Mouse (Mus musculus) intestine, postnatal 0 days (tissue): ENCODE results near the gene Epha4. TPM values are rescaled to one million over a fixed set of nuclear protein-coding genes. Genes with fewer than 3 reads are reported as not detected.

ENCODE experiments used
- ATAC-seq: fragments of 200-750 bp; cut with Nextera tagmentation; 2 replicates; pipeline ENCODE4 v1.8.0; 2017; ENCODE audit warnings: mild to moderate bottlenecking, moderate TSS enrichment, moderate library complexity
- H3K27ac ChIP-seq: fragments of 300-500 bp; sonication (generic); 2 replicates; pipeline ENCODE4 v1.5.1; 2014; ENCODE audit warnings: mild to moderate bottlenecking, low read depth, low read length, moderate library complexity
- H3K27me3 ChIP-seq: fragments of 300-500 bp; sonication (generic); replicated peaks from 2 replicates; pipeline ENCODE4 v1.6.1; 2014; ENCODE audit warnings: low read length, mixed read lengths; ENCODE audit not compliant: control insufficient read depth, insufficient read depth
- H3K36me3 ChIP-seq: fragments of 300-500 bp; sonication (generic); 2 replicates; pipeline ENCODE4 v1.6.1; 2014; ENCODE audit warnings: mild to moderate bottlenecking, moderate library complexity; ENCODE audit not compliant: control insufficient read depth, insufficient read depth
- H3K4me1 ChIP-seq: fragments of 300-500 bp; sonication (generic); replicated peaks from 2 replicates; pipeline ENCODE4 v1.6.1; 2014; ENCODE audit warnings: antibody characterized with exemption, low read length, mixed read lengths; ENCODE audit not compliant: control insufficient read depth, insufficient read depth
- H3K4me2 ChIP-seq: fragments of 300-500 bp; sonication (generic); replicated peaks from 2 replicates; pipeline ENCODE4 v1.6.1; 2014; ENCODE audit warnings: low read depth, mild to moderate bottlenecking, moderate library complexity
- H3K4me3 ChIP-seq: fragments of 300-500 bp; sonication (generic); 2 replicates; pipeline ENCODE4 v1.5.1; 2014; ENCODE audit warnings: low read depth, low read length
- H3K9ac ChIP-seq: fragments of 300-500 bp; sonication (generic); 2 replicates; pipeline ENCODE4 v1.6.1; 2014; ENCODE audit warnings: mild to moderate bottlenecking, low read depth, low read length
- H3K9me3 ChIP-seq: fragments of 300-500 bp; sonication (generic); 2 replicates; pipeline ENCODE4 v1.6.1; 2016; ENCODE audit warnings: mixed run types; ENCODE audit not compliant: control insufficient read depth
- CTCF ChIP-seq: sonication (generic); IDR thresholded peaks from 2 replicates; pipeline ENCODE4 v1.5.1; 2016; ENCODE audit warnings: low read depth, mild to moderate bottlenecking, control low read depth, antibody characterized with exemption, moderate library complexity
- WGBS: fragments of 180-500 bp; shearing (Covaris S2); extraction: QIAGEN DNeasy Blood & Tissue Kit; methylation state at CpG from one replicate; pipeline ENCODE4 v1.1.7; 2014; 5-methylcytosine and 5-hydroxymethylcytosine counted together
- polyA plus RNA-seq: library from polyadenylated mRNA; unstranded; fragments of >200 nt; fragmentation: Nextera tagmentation; extraction: Ambion mirVana; gene quantifications from 2 replicates; pipeline ENCODE4 v1.2.1, GENCODE M21; 2015

The Epha4 gene
- polyA plus RNA-seq, 1 experiment from 2014 or later: 1.5 TPM

GRCm38 (mm10) chr1:77539945-77540344 is 25.1 kb upstream of the Epha4 start:
- 89% methylated on average over 12 of the region's 12 CpGs for WGBS

DNA sequence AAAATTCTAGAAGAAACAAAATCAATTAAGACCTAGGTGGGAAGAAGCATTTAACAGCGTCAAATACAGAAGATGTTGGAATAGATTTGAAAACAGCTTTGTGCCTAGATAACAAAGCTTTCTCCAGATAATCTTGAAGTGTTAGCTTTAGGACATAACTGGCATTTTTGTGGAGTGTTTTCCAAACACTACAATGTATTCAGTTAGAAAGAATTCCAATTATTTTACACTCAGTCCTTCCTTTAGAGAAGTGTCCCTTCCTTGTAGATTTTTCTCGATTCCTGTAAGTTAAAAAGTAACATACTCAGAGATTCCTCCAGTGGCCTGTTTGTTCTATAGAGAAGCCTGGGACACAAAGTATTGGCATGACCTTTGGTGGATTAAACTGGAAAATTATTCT is 23.7 kb upstream of the Epha4 start:
- no peak for TF ChIP-seq CTCF
- H3K9me3 ChIP-seq: no peaks in the 10 kb centered on the region
- H3K36me3 ChIP-seq: no peaks in the 10 kb centered on the region
- H3K27ac ChIP-seq: no peak overlapping the region
- no peak overlapping the region for H3K4me3 ChIP-seq
- H3K27me3 ChIP-seq: no peaks in the 10 kb centered on the region
- 30% methylated on average over 2 of the region's 2 CpGs for WGBS
- ATAC-seq: no peak
- no peaks in the 10 kb centered on the region for H3K4me1 ChIP-seq
- no peak overlapping the region for H3K9ac ChIP-seq
- H3K4me2 ChIP-seq: no peak overlapping the region

More at GRCm38 (mm10) chr1:77539945-77540344, 25.1 kb upstream of the Epha4 start:
- no peaks in the 10 kb centered on the region for H3K36me3 ChIP-seq
- H3K4me3 ChIP-seq: no peak overlapping the region
- no peaks in the 10 kb centered on the region for H3K9me3 ChIP-seq
- ATAC-seq: no peak
- no peak overlapping the region for H3K27ac ChIP-seq
- no peak overlapping the region for H3K9ac ChIP-seq
- TF ChIP-seq CTCF: no peak
- no peaks in the 10 kb centered on the region for H3K27me3 ChIP-seq
- no peak overlapping the region for H3K4me2 ChIP-seq
- no peaks in the 10 kb centered on the region for H3K4me1 ChIP-seq

DNA sequence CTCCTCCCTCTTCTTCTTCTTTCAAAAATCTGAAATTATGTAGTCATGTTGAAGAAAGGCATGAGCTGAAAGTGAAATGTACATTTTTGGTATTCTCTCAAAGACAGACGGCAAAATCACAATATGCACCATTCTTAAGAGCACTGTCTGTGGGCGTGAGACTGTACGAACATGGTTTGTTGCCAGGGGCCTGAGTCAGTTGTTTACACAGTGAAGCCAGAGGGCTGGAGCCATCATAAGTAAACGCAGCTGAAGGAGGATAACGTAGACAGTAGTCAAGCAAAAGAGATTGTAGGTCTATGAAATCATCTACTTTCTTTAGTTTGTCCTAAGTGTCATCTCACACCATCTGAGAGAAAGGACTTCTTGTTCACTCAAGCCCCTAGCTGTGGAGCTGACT is 21.0 kb upstream of the Epha4 start:
- TF ChIP-seq CTCF: no peak
- H3K4me2 ChIP-seq: no peak overlapping the region

DNA sequence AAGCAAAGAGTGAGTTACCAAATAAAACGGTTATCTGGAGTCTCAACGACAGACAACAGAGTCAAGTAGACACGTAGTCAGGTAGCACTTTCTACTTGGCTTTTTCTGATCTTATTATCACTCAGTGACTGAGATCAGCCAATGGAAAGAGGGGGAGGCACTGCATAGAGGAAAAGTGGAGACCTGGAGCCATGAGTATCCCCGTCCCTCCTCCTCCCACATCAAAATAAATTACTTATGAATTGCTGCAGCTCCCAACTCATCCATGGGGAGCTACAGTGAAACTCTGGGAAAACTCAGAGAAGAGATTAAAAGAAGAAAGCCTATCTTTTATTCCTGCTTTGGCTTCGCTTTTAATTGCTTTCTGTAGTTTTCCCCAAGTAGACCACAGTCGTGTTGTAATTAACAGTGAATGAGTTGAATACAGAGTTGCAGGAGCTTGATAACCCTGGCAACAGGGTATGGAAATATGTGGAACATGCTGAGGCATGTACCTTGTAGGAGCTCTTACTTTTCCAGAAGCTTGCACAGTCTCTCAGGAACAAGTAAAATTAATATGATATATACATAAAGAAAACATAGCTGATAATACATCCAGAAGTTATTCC is 17.8 kb upstream of the Epha4 start:
- 45% methylated on average over 6 of the region's 6 CpGs for WGBS
- Histone ChIP-seq H3K9me3 (no peaks in the 10 kb centered on the region), H3K27me3 (no peaks in the 10 kb centered on the region), H3K36me3 (no peaks in the 10 kb centered on the region), H3K4me1 (no peaks in the 10 kb centered on the region), H3K4me2 (no peak overlapping the region), H3K9ac (no peak overlapping the region), H3K27ac (no peak overlapping the region), H3K4me3 (no peak overlapping the region)
- no peak for TF ChIP-seq CTCF
- no peak for ATAC-seq

More for the DNA sequence above, 21.0 kb upstream of the Epha4 start:
- Histone ChIP-seq H3K36me3 (no peaks in the 10 kb centered on the region), H3K9me3 (no peaks in the 10 kb centered on the region), H3K4me1 (no peaks in the 10 kb centered on the region), H3K27me3 (no peaks in the 10 kb centered on the region), H3K4me3 (no peak overlapping the region), H3K27ac (no peak overlapping the region), H3K9ac (no peak overlapping the region)
- WGBS: 24% methylated on average over 5 of the region's 5 CpGs
- no peak for ATAC-seq

GRCm38 (mm10) chr1:77531934-77532575 is 17.2 kb upstream of the Epha4 start:
- no peak overlapping the region for H3K4me3 ChIP-seq
- no peaks in the 10 kb centered on the region for H3K36me3 ChIP-seq
- H3K4me2 ChIP-seq: no peak overlapping the region
- no peak overlapping the region for H3K9ac ChIP-seq
- WGBS: 63% methylated on average over 5 of the region's 5 CpGs
- no peaks in the 10 kb centered on the region for H3K9me3 ChIP-seq
- H3K27me3 ChIP-seq: no peaks in the 10 kb centered on the region
- no peak for ATAC-seq
- no peaks in the 10 kb centered on the region for H3K4me1 ChIP-seq
- no peak overlapping the region for H3K27ac ChIP-seq
- no peak for TF ChIP-seq CTCF

DNA sequence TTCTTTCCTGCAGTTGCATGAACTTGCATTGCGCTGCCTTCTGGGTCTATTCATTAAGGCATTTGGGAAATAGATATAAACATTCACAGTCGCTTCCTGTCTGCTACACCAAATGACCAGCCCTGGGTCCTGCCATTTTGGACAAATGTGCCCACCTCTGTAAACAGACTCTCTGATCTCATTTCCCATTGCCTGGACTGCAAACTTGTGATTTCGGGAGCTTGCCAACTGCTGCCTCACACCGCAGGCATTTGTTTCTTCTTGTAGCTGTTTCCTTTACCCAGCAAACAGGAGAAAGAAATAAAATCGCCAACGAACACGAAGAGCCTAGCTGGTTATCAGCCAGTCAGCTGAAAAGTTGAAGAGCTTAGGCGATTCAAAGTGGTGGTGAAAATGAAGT is 10.2 kb upstream of the Epha4 start:
- ATAC-seq: no peak
- no peak overlapping the region for H3K27ac ChIP-seq
- no peak overlapping the region for H3K4me3 ChIP-seq
- H3K9me3 ChIP-seq: no peaks in the 10 kb centered on the region
- WGBS: 68% methylated on average over 8 of the region's 8 CpGs
- H3K4me1 ChIP-seq: no peaks in the 10 kb centered on the region
- H3K36me3 ChIP-seq: no peaks in the 10 kb centered on the region
- H3K9ac ChIP-seq: no peak overlapping the region
- no peak for TF ChIP-seq CTCF
- H3K4me2 ChIP-seq: no peak overlapping the region
- H3K27me3 ChIP-seq: no peaks in the 10 kb centered on the region

- TF ChIP-seq CTCF: no peak
- no peak for ATAC-seq
- H3K4me2 ChIP-seq: no peak overlapping the region
- H3K4me3 ChIP-seq: no peak overlapping the region
- H3K9ac ChIP-seq: no peak overlapping the region
- H3K4me1 ChIP-seq: no peaks in the 10 kb centered on the region
- no peaks in the 10 kb centered on the region for H3K36me3 ChIP-seq
- no peaks in the 10 kb centered on the region for H3K27me3 ChIP-seq
- 56% methylated on average over 2 of the region's 2 CpGs for WGBS
- H3K27ac ChIP-seq: no peak overlapping the region
- no peaks in the 10 kb centered on the region for H3K9me3 ChIP-seq
These were observed 8.5 kb upstream of the Epha4 start for GRCm38 (mm10) chr1:77523354-77523753.
